Mouse (Mus musculus): ENCODE data around the gene Ruvbl1. TPM values are rescaled to one million over a fixed set of nuclear protein-coding genes. Genes with fewer than 3 reads are reported as not detected.

The Ruvbl1 gene
- total and polyA plus RNA-seq, 3 experiments: 156 to 169 (median 159) TPM

GRCm38 (mm10) chr6:88483111-88483510 lies 17.9 kb downstream of the Ruvbl1 start:
- Histone ChIP-seq H3K4me3 (replicated peaks in 1 of 3; ENCODE audit: low read depth in 2 of 3, low read length in 2 of 3, poor library complexity in 1 of 3) (no peak overlapping the region), H3K36me3 (replicated peaks in 1 of 2; ENCODE audit: control insufficient read depth in 1 of 2, insufficient read depth in 1 of 2, low read length in 1 of 2) (peaks cover 85 to 99% of the 10 kb centered on the region in 2 experiments), H3K27ac (ENCODE audit: insufficient read depth, low read depth) (no peak overlapping the region), H3K9ac (ENCODE audit: insufficient read depth, low read depth) (no peak overlapping the region), H3K9me3 (replicated peaks; ENCODE audit: low read length) (no peaks in the 10 kb centered on the region), H3K4me1 (ENCODE audit: control insufficient read depth in 1 of 2, insufficient read depth in 2 of 2) (peaks cover 0 to 25% of the 10 kb centered on the region in 2 experiments; a peak in 2 of 4 replicates), H3K4me2 (ENCODE audit: insufficient read depth, low read depth, poor library complexity, severe bottlenecking) (no peak overlapping the region), H3K79me2 (replicated peaks; ENCODE audit: control insufficient read depth, extremely low read depth, insufficient read depth, poor library complexity, severe bottlenecking) (no peaks in the 10 kb centered on the region), H3K27me3 (replicated peaks) (no peaks in the 10 kb centered on the region)
- in situ Hi-C loops (cut with MboI; ENCODE audit: low pct_ligation_motif_present, low pct_unique_long_range_greater_than_20kb, low sequenced_read_pairs): no loop called here
- TF ChIP-seq UBTF (IDR thresholded peaks at IDR 0.05; ENCODE audit: low read depth, low read length) (no peak), USF1 (IDR thresholded peaks at IDR 0.05; ENCODE audit: low read depth, low read length) (no peak), ZC3H11A (IDR thresholded peaks at IDR 0.05; ENCODE audit: low read depth, low read length) (no peak), IRF4 (IDR thresholded peaks at IDR 0.05; ENCODE audit: low read depth, low read length) (no peak), USF2 (conservative IDR thresholded peaks at IDR 0.05; ENCODE audit: low read depth, low read length) (no peak), MAZ (IDR thresholded peaks at IDR 0.05; ENCODE audit: low read depth, low read length) (no peak), CTCF (conservative IDR thresholded peaks at IDR 0.05 in 1 of 2, IDR thresholded peaks at IDR 0.05 in 1 of 2; ENCODE audit: low read depth in 2 of 2, low read length in 2 of 2) (no peak), ZNF384 (IDR thresholded peaks at IDR 0.05; ENCODE audit: low read depth, low read length) (no peak), PAX5 (IDR thresholded peaks at IDR 0.05; ENCODE audit: low read length) (no peak), POLR2AphosphoS2 (IDR thresholded peaks at IDR 0.05; ENCODE audit: low read depth, low read length) (no peak), MYC (IDR thresholded peaks at IDR 0.05; ENCODE audit: low read depth, low read length) (no peak), ZMIZ1 (IDR thresholded peaks at IDR 0.05; ENCODE audit: low read depth, low read length) (no peak), RAD21 (IDR thresholded peaks at IDR 0.05; ENCODE audit: low read depth, low read length) (no peak), KAT2A (IDR thresholded peaks at IDR 0.05; ENCODE audit: insufficient replicate concordance, low read length) (no peak), ELF1 (IDR thresholded peaks at IDR 0.05; ENCODE audit: low read depth, low read length) (no peak), SMC3 (IDR thresholded peaks at IDR 0.05; ENCODE audit: low read depth, low read length) (no peak), HCFC1 (IDR thresholded peaks at IDR 0.05; ENCODE audit: low read depth, low read length) (no peak), ETS1 (conservative IDR thresholded peaks at IDR 0.05; ENCODE audit: low read depth, low read length) (no peak), POLR2A (IDR thresholded peaks at IDR 0.05; ENCODE audit: low read depth, low read length) (no peak)
- dilution Hi-C loops (cut with MboI; ENCODE audit: extremely low pct_ligation_motif_present, extremely low pct_unique_long_range_greater_than_20kb, low sequenced_read_pairs): no loop called here
- no peak for DNase-seq (ENCODE audit: extremely low read depth)

- Histone ChIP-seq H3K9ac (ENCODE audit: insufficient read depth, low read depth) (no peak overlapping the region), H3K9me3 (replicated peaks; ENCODE audit: low read length) (no peaks in the 10 kb centered on the region), H3K79me2 (replicated peaks; ENCODE audit: control insufficient read depth, extremely low read depth, insufficient read depth, poor library complexity, severe bottlenecking) (no peaks in the 10 kb centered on the region), H3K4me3 (replicated peaks in 1 of 3; ENCODE audit: low read depth in 2 of 3, low read length in 2 of 3, poor library complexity in 1 of 3) (no peak overlapping the region), H3K4me2 (ENCODE audit: insufficient read depth, low read depth, poor library complexity, severe bottlenecking) (no peak overlapping the region), H3K27ac (ENCODE audit: insufficient read depth, low read depth) (no peak overlapping the region), H3K36me3 (replicated peaks in 1 of 2; ENCODE audit: control insufficient read depth in 1 of 2, insufficient read depth in 1 of 2, low read length in 1 of 2) (peaks cover 85 to 99% of the 10 kb centered on the region in 2 experiments), H3K27me3 (replicated peaks) (no peaks in the 10 kb centered on the region), H3K4me1 (ENCODE audit: control insufficient read depth in 1 of 2, insufficient read depth in 2 of 2) (peaks cover 0 to 25% of the 10 kb centered on the region in 2 experiments; a peak in 2 of 4 replicates)
- in situ Hi-C loops (cut with MboI; ENCODE audit: low pct_ligation_motif_present, low pct_unique_long_range_greater_than_20kb, low sequenced_read_pairs) (no loop called here), dilution Hi-C loops (cut with MboI; ENCODE audit: extremely low pct_ligation_motif_present, extremely low pct_unique_long_range_greater_than_20kb, low sequenced_read_pairs) (no loop called here)
- TF ChIP-seq RCOR1 (conservative IDR thresholded peaks at IDR 0.05; ENCODE audit: low read depth, low read length): no peak
- no peak for TF ChIP-seq IRF4 (IDR thresholded peaks at IDR 0.05; ENCODE audit: low read depth, low read length)
- no peak for TF ChIP-seq MAX (IDR thresholded peaks at IDR 0.05; ENCODE audit: low read length)
- no peak for DNase-seq (ENCODE audit: extremely low read depth)
These were observed 18.7 kb downstream of the Ruvbl1 start for GRCm38 (mm10) chr6:88483913-88484312.
